Mouse (Mus musculus) R1 (cell line): Measurements from ENCODE around the gene Fez2.

Experiments used
- DNase-seq: peaks from one replicate; pipeline ENCODE4 v3.0.0-alpha.2; 2018; ENCODE audit warnings: low read depth, low spot score

Fez2 gene

GRCm38 (mm10) chr17:78417381-78418281, at the start of gene Fez2:
Fez2 (minus strand) TSS chr17:78418152.
- DNase-seq, result peak; percentile 80

- DNase-seq, result no peak
Observed at GRCm38 (mm10) chr17:78465500-78465899, 47.5 kb upstream of the Fez2 start.

GRCm38 (mm10) chr17:78465071-78465470, 47.1 kb upstream of the Fez2 start:
- no peak for DNase-seq

GRCm38 (mm10) chr17:78460140-78460539, 42.2 kb upstream of the Fez2 start:
- peak; percentile 60 for DNase-seq

GRCm38 (mm10) chr17:78455556-78455955, 37.6 kb upstream of the Fez2 start:
- no peak for DNase-seq

- DNase-seq, result peak; percentile 77
Observed at GRCm38 (mm10) chr17:78455114-78455513, 37.2 kb upstream of the Fez2 start.

GRCm38 (mm10) chr17:78454189-78454977, 36.4 kb upstream of the Fez2 start:
- no peak for DNase-seq

- DNase-seq, result no peak
Observed at GRCm38 (mm10) chr17:78453529-78453928, 35.6 kb upstream of the Fez2 start.

- no peak for DNase-seq
Observed at GRCm38 (mm10) chr17:78451886-78452285, 33.9 kb upstream of the Fez2 start.

GRCm38 (mm10) chr17:78451332-78451793, 33.4 kb upstream of the Fez2 start:
- DNase-seq, result no peak

- DNase-seq, result no peak
Observed at GRCm38 (mm10) chr17:78449635-78450197, 31.8 kb upstream of the Fez2 start.

GRCm38 (mm10) chr17:78444826-78445225, 26.9 kb upstream of the Fez2 start:
- DNase-seq, result no peak

- no peak for DNase-seq
Observed at GRCm38 (mm10) chr17:78440771-78441170, 22.8 kb upstream of the Fez2 start.

- DNase-seq, result no peak
Observed at GRCm38 (mm10) chr17:78437161-78437560, 19.2 kb upstream of the Fez2 start.

GRCm38 (mm10) chr17:78435661-78436060, 17.7 kb upstream of the Fez2 start:
- DNase-seq, result no peak

- peak; percentile 68 for DNase-seq
Observed at GRCm38 (mm10) chr17:78434746-78435145, 16.8 kb upstream of the Fez2 start.

GRCm38 (mm10) chr17:78430374-78430773, 12.4 kb upstream of the Fez2 start:
- peak; percentile 46 for DNase-seq

- no peak for DNase-seq
Observed at GRCm38 (mm10) chr17:78429051-78429450, 11.1 kb upstream of the Fez2 start.

- no peak for DNase-seq
Observed at GRCm38 (mm10) chr17:78425026-78425425, 7.1 kb upstream of the Fez2 start.

GRCm38 (mm10) chr17:78419216-78419615, 1.3 kb upstream of the Fez2 start:
- DNase-seq, result no peak

GRCm38 (mm10) chr17:78415255-78415654, 2.7 kb downstream of the Fez2 start:
- no peak for DNase-seq

- DNase-seq, result no peak
Observed at GRCm38 (mm10) chr17:78409900-78410299, 8.1 kb downstream of the Fez2 start.
